Mouse (Mus musculus): ENCODE measurements around the gene Hils1.
A peak's percentile ranks its signal among the peaks of the same experiment; 100 is the strongest.

GRCm38 (mm10) chr11:94928820-94929219 is 38.6 kb upstream of the Hils1 start:
- TF ChIP-seq CTCF (IDR thresholded peaks at IDR 0.05; ENCODE audit: low read depth) (no peak), EP300 (optimal IDR thresholded peaks at IDR 0.05) (peak; percentile 46)
